Mouse (Mus musculus): ENCODE data around the gene Fam107b. TPM values are rescaled to one million over a fixed set of nuclear protein-coding genes. Genes with fewer than 3 reads are reported as not detected.
A peak's percentile ranks its signal among the peaks of the same experiment; 100 is the strongest.

Fam107b gene
- 10 to 100 TPM; 25.0 to 34.8 TPM for total RNA-seq (2021)

- DNase-seq = peak; percentile 59
- intact Hi-C loops (cut with DNase I) = no loop called here
Measured at GRCm38 (mm10) chr2:3570186-3570585, at the start of gene Fam107b. TSS of gene Fam107b (plus strand) at chr2:3570488.

- intact Hi-C loops (cut with DNase I) = no loop called here
- DNase-seq = no peak
Measured at GRCm38 (mm10) chr2:3522558-3522957, 47.7 kb upstream of the Fam107b start.

- intact Hi-C loops (cut with DNase I) = no loop called here
- no peak for DNase-seq
Measured at GRCm38 (mm10) chr2:3526288-3526687, 44.0 kb upstream of the Fam107b start.

- no peak for DNase-seq
- intact Hi-C loops (cut with DNase I) = loop anchor here (10.0 kb wide), 1 partner anchor 253 kb away; no protein-coding TSS in a partner anchor
Measured at GRCm38 (mm10) chr2:3541307-3542079, 28.8 kb upstream of the Fam107b start.

GRCm38 (mm10) chr2:3546055-3546454 is 24.2 kb upstream of the Fam107b start:
- intact Hi-C loops (cut with DNase I) = loop anchor here (10.0 kb wide), 1 partner anchor 249 kb away; no protein-coding TSS in a partner anchor
- DNase-seq = no peak

GRCm38 (mm10) chr2:3546588-3546987 is 23.7 kb upstream of the Fam107b start:
- peak; percentile 61 for DNase-seq
- intact Hi-C loops (cut with DNase I) = loop anchor here (10.0 kb wide), 1 partner anchor 248 kb away; no protein-coding TSS in a partner anchor

GRCm38 (mm10) chr2:3570606-3571005 is 318 bp downstream of the Fam107b start:
- intact Hi-C loops (cut with DNase I) = no loop called here
- DNase-seq = no peak

GRCm38 (mm10) chr2:3573883-3574282 is 3.6 kb downstream of the Fam107b start:
- no peak for DNase-seq
- intact Hi-C loops (cut with DNase I) = no loop called here

- no peak for DNase-seq
- intact Hi-C loops (cut with DNase I) = no loop called here
Measured at GRCm38 (mm10) chr2:3575140-3575539, 4.9 kb downstream of the Fam107b start.

- intact Hi-C loops (cut with DNase I) = no loop called here
- no peak for DNase-seq
Measured at GRCm38 (mm10) chr2:3576346-3576745, 6.1 kb downstream of the Fam107b start.

- intact Hi-C loops (cut with DNase I) = no loop called here
- DNase-seq = no peak
Measured at GRCm38 (mm10) chr2:3577216-3577615, 6.9 kb downstream of the Fam107b start.

GRCm38 (mm10) chr2:3578180-3578902 is 8.1 kb downstream of the Fam107b start:
- intact Hi-C loops (cut with DNase I) = no loop called here
- DNase-seq = no peak

- intact Hi-C loops (cut with DNase I) = no loop called here
- no peak for DNase-seq
Measured at GRCm38 (mm10) chr2:3579316-3579902, 9.1 kb downstream of the Fam107b start.

GRCm38 (mm10) chr2:3582830-3583229 is 12.5 kb downstream of the Fam107b start:
- intact Hi-C loops (cut with DNase I) = no loop called here
- no peak for DNase-seq

GRCm38 (mm10) chr2:3585231-3585783 is 15.0 kb downstream of the Fam107b start:
- intact Hi-C loops (cut with DNase I) = no loop called here
- DNase-seq = no peak

GRCm38 (mm10) chr2:3590086-3590915 is 20.0 kb downstream of the Fam107b start:
- peak; percentile 55 for DNase-seq
- intact Hi-C loops (cut with DNase I) = no loop called here

GRCm38 (mm10) chr2:3590916-3591197 is 20.6 kb downstream of the Fam107b start:
- DNase-seq = peak; percentile 56
- intact Hi-C loops (cut with DNase I) = no loop called here

- no peak for DNase-seq
- intact Hi-C loops (cut with DNase I) = no loop called here
Measured at GRCm38 (mm10) chr2:3594663-3595318, 24.5 kb downstream of the Fam107b start.

- intact Hi-C loops (cut with DNase I) = no loop called here
Measured at GRCm38 (mm10) chr2:3600421-3600820, 30.1 kb downstream of the Fam107b start.

GRCm38 (mm10) chr2:3602599-3602998 is 32.3 kb downstream of the Fam107b start:
- peak; percentile 81 for DNase-seq
- intact Hi-C loops (cut with DNase I) = no loop called here

More at GRCm38 (mm10) chr2:3600421-3600820, 30.1 kb downstream of the Fam107b start:
- no peak for DNase-seq

Data from left cerebral cortex, postnatal 4 days (tissue).